Comparison of ENCODE assay signal across 8 mouse cellular contexts in genomic region chr8:82939912-82940311, GRCm38 (mm10).
DNase-seq lines count a peak whose midpoint lies in the region; ATAC-seq lines count a peak whose summit lies in the region.

No protein-coding gene starts in this region.

- DNase-seq in layer of hippocampus, adult 9-11 months, result peak; percentile 37
- DNase-seq in layer of hippocampus, postnatal 36 days, result no peak
- DNase-seq in adrenal gland, postnatal 25 days, result peak; percentile 19
- DNase-seq in limb, embryonic 10.5 days (ENCODE audit: low spot score), result no peak
- DNase-seq in right cerebral cortex, postnatal 10 days (ENCODE audit: low spot score in 2 of 2), result no peak
- DNase-seq in spleen, postnatal 10 days (ENCODE audit: low spot score in 2 of 2), result no peak

- no peaks in the 10 kb centered on the region for H3K36me3 ChIP-seq in heart, embryonic 15.5 days
- H3K36me3 ChIP-seq in limb, embryonic 10.5 days, result no peaks in the 10 kb centered on the region

- 7% methylated on average over 6 of the region's 6 CpGs for WGBS in heart, embryonic 15.5 days
- 28% methylated on average over 6 of the region's 6 CpGs for WGBS in limb, embryonic 10.5 days

- H3K9me3 ChIP-seq in heart, embryonic 15.5 days (replicated peaks), result no peaks in the 10 kb centered on the region
- H3K9me3 ChIP-seq in limb, embryonic 10.5 days (replicated peaks), result no peaks in the 10 kb centered on the region

- H3K4me2 ChIP-seq in heart, embryonic 15.5 days, result peak overlapping the region; percentile 36; the same call in 1 of the 2 replicates

- H3K27me3 ChIP-seq in heart, embryonic 15.5 days, result no peaks in the 10 kb centered on the region
- H3K27me3 ChIP-seq in limb, embryonic 10.5 days (ENCODE audit: low read depth, poor library complexity, severe bottlenecking), result no peaks in the 10 kb centered on the region

- peak; percentile 79 for ATAC-seq in heart, embryonic 15.5 days (replicated peaks; ENCODE audit: insufficient number of reproducible peaks, insufficient read depth, low FRiP score, low read depth)
- ATAC-seq in monocyte, adult 5-6 weeks (replicated peaks; ENCODE audit: insufficient number of reproducible peaks, low FRiP score, low TSS enrichment, poor library complexity, severe bottlenecking), result peak; percentile 74

- no peak overlapping the region for H3K4me3 ChIP-seq in heart, embryonic 15.5 days
- no peak overlapping the region for H3K4me3 ChIP-seq in limb, embryonic 10.5 days

- no peak overlapping the region for H3K9ac ChIP-seq in heart, embryonic 15.5 days

- peaks cover 23% of the 10 kb centered on the region for H3K4me1 ChIP-seq in heart, embryonic 15.5 days (replicated peaks)
- peaks cover 29% of the 10 kb centered on the region for H3K4me1 ChIP-seq in limb, embryonic 10.5 days

- H3K27ac ChIP-seq in heart, embryonic 15.5 days, result peak overlapping the region; percentile 61
- peak overlapping the region; percentile 39; the same call in 1 of the 2 replicates for H3K27ac ChIP-seq in limb, embryonic 10.5 days

Comparison
In these comparisons a context has a peak if more than half of its experiments do, and no peak if none do; other contexts are left out.
1. DNase-seq: peak in layer of hippocampus, adult 9-11 months (single experiment) and adrenal gland, postnatal 25 days (single experiment); none in layer of hippocampus, postnatal 36 days (0 of 2), limb, embryonic 10.5 days (single experiment), right cerebral cortex, postnatal 10 days (0 of 2) and spleen, postnatal 10 days (0 of 2).